Mouse (Mus musculus) liver, embryonic 14.5 days (tissue): Measurements from ENCODE around the gene Igsf21. TPM values are rescaled to one million over a fixed set of nuclear protein-coding genes. Genes with fewer than 3 reads are reported as not detected.

Source experiments
- ATAC-seq: fragments of 200-750 bp; cut with Nextera tagmentation; 2 replicates; pipeline ENCODE4 v1.8.0; 2017; ENCODE audit warnings: moderate number of reproducible peaks, mild to moderate bottlenecking, moderate library complexity; ENCODE audit not compliant: insufficient read depth
- DNase-seq, 3 experiments: peaks; one replicate each; pipeline ENCODE4 v3.0.0-alpha.2; 2012 to 2013; ENCODE audit warnings: low read depth in 3 of 3, low spot score in 3 of 3
- H3K27ac ChIP-seq: fragments of 300-500 bp; sonication (generic); 2 replicates; pipeline ENCODE4 v1.5.1; 2014; ENCODE audit warnings: moderate library complexity, mild to moderate bottlenecking, control low read depth, inconsistent platforms
- H3K27me3 ChIP-seq: fragments of 300-500 bp; sonication (generic); 2 replicates; pipeline ENCODE4 v1.6.1; 2014; ENCODE audit warnings: mild to moderate bottlenecking, low read length, moderate library complexity; ENCODE audit not compliant: control insufficient read depth, insufficient read depth
- H3K36me3 ChIP-seq: fragments of 300-500 bp; sonication (generic); replicated peaks from 2 replicates; pipeline ENCODE4 v1.6.1; 2014; ENCODE audit warnings: low read depth; ENCODE audit not compliant: control insufficient read depth, insufficient read depth
- H3K4me1 ChIP-seq, 2 experiments: fragments of 200-500 bp in 1 of 2; fragments of 300-500 bp in 1 of 2; sonication (generic) in 1 of 2; replicated peaks; 2 replicates each; pipeline ENCODE4 v1.6.1; 2012 to 2014; ENCODE audit warnings: antibody characterized with exemption in 1 of 2, inconsistent platforms in 1 of 2, low read length in 1 of 2; ENCODE audit not compliant: control insufficient read depth in 2 of 2, insufficient read depth in 2 of 2
- H3K4me2 ChIP-seq: fragments of 300-500 bp; sonication (generic); 2 replicates; pipeline ENCODE4 v1.6.1; 2014; ENCODE audit warnings: low read depth, mild to moderate bottlenecking, control low read depth, moderate library complexity
- H3K4me3 ChIP-seq, 2 experiments: fragments of 200-500 bp in 1 of 2; fragments of 300-500 bp in 1 of 2; sonication (generic) in 1 of 2; 2 replicates each; pipeline ENCODE4 v1.5.1; 2012 to 2014; ENCODE audit warnings: low read depth in 2 of 2, low read length in 2 of 2, mild to moderate bottlenecking in 2 of 2, control low read depth in 1 of 2, inconsistent platforms in 1 of 2, moderate library complexity in 1 of 2; ENCODE audit not compliant: insufficient read depth in 1 of 2
- H3K9ac ChIP-seq: fragments of 300-500 bp; sonication (generic); replicated peaks from 2 replicates; pipeline ENCODE4 v1.6.1; 2014; ENCODE audit warnings: mild to moderate bottlenecking, control low read depth, moderate library complexity
- H3K9me3 ChIP-seq: fragments of 300-500 bp; sonication (generic); 2 replicates; pipeline ENCODE4 v1.6.1; 2016; ENCODE audit warnings: low read length, mixed read lengths; ENCODE audit not compliant: control insufficient read depth
- CTCF ChIP-seq: IDR thresholded peaks from 2 replicates; pipeline ENCODE4 v1.5.1; 2016; ENCODE audit warnings: antibody characterized with exemption, low read depth, control low read depth
- EP300 ChIP-seq: IDR thresholded peaks from 2 replicates; pipeline ENCODE4 v1.6.1; 2016; ENCODE audit warnings: antibody characterized with exemption, low read depth
- WGBS: fragments of 180-500 bp; shearing (Covaris S2); extraction: QIAGEN DNeasy Blood & Tissue Kit; methylation state at CpG from one replicate; pipeline ENCODE4 v1.1.7; 2014; ENCODE audit not compliant: insufficient replicate concordance; 5-methylcytosine and 5-hydroxymethylcytosine counted together
- polyA plus RNA-seq, 2 experiments: library from polyadenylated mRNA; depleted of rRNA in 1 of 2; stranded (reverse) in 1 of 2; unstranded in 1 of 2; fragments of >200 nt; fragmentation: Nextera tagmentation in 1 of 2; extraction: Ambion mirVana in 1 of 2; gene quantifications; 2 replicates each; pipeline versions ENCODE4 v1.2.1 to v1.2.3; 2012 to 2014

Gene Igsf21
- polyA plus RNA-seq, 2 experiments: 0.18 TPM; not detected in 1

DNA sequence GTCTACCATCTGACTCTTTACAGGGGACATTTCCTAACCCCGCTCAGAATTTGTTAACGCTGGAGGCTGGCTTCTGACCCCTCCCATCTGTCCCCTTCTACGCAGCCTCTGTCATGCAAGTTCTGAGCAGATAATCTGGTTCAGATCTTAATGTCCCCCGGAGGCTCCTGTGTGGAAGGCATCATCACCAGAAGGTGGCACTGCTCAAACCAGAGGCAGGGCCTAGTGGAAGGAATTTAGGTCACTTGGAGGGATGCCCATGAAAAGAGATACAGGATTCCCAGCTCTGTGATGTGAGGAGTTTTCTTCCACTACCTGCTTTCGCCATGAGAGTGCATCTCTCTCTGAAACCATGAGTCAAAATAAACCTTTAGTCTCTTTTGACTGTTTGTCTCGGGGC, 67.0 kb downstream of the Igsf21 start:
- 53% methylated on average over 6 of the region's 6 CpGs for WGBS
- Histone ChIP-seq H3K27me3 (no peaks in the 10 kb centered on the region), H3K27ac (no peak overlapping the region), H3K4me2 (no peak overlapping the region), H3K36me3 (no peaks in the 10 kb centered on the region), H3K4me3 (no peak overlapping the region), H3K4me1 (no peaks in the 10 kb centered on the region), H3K9me3 (no peaks in the 10 kb centered on the region), H3K9ac (no peak overlapping the region)
- ATAC-seq: no peak
- TF ChIP-seq EP300 (no peak), CTCF (no peak)
- no peak for DNase-seq

DNA sequence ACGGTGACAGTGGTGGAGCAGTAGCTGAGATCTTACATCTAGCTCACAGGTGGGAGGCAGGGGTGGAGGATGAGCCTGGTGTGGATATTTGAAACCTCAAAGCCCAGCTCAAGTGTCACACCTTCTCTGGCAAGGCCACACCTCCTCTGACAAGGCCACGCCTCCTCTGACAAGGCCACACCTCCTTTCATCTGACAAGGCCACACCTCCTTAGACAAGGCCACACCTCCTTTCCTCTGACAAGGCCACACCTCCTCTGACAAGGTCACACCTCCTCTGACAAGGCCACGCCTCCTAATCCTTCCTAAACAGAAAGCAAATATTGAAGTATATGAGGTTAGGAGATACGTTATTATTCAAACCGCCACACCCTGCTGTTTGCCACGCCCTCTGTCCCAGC, 69.5 kb downstream of the Igsf21 start:
- DNase-seq: no peak
- TF ChIP-seq CTCF: no peak
- no peak for TF ChIP-seq EP300
- peaks cover 0 to 2% of the 10 kb centered on the region in 2 experiments; a peak in 1 of 4 replicates for H3K4me1 ChIP-seq
- H3K27ac ChIP-seq: no peak overlapping the region
- H3K4me3 ChIP-seq: no peak overlapping the region
- H3K9me3 ChIP-seq: no peaks in the 10 kb centered on the region
- no peak for ATAC-seq
- WGBS: 73% methylated on average over 6 of the region's 6 CpGs
- H3K27me3 ChIP-seq: no peaks in the 10 kb centered on the region
- H3K9ac ChIP-seq: no peak overlapping the region
- H3K4me2 ChIP-seq: no peak overlapping the region
- H3K36me3 ChIP-seq: no peaks in the 10 kb centered on the region

DNA sequence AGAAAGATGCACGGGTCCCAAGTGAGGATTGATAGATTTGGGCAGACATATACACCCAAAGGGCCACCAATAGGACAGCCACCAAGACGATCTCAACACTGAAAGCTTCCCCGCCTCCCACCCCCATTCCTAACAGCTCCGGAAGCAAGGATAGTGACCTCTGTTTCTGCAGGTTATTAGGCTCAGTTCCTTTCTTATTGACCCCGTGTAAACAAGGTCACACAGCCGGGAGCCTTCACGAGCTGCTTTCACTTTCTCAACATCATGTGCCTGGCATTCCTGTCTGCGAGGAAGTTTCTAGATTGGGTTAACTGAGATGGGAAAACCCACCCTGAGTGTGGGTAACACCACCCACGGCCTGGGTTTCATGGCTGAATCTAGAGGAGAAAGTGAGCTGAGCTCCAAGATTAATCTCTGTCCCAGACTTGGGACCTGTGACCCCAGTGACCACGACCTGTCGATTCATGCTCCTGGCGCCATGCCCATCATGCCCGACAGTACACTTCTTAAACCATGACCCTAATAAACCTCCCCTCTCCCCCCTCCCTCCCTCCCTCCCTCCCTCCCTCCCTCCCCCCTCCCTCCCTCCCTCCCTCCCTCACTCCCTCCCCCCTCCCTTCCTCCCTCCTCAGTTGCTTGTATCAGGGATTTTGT, 72.7 kb downstream of the Igsf21 start:
- DNase-seq (no peak), ATAC-seq (no peak)
- Histone ChIP-seq H3K36me3 (no peaks in the 10 kb centered on the region), H3K27ac (no peak overlapping the region), H3K4me3 (no peak overlapping the region), H3K27me3 (no peaks in the 10 kb centered on the region), H3K9ac (no peak overlapping the region), H3K4me2 (no peak overlapping the region; the same call in 1 of the 2 replicates), H3K9me3 (no peaks in the 10 kb centered on the region), H3K4me1 (peaks cover 0 to 2% of the 10 kb centered on the region in 2 experiments; a peak in 1 of 4 replicates)
- WGBS: 34% methylated on average over 13 of the region's 13 CpGs
- TF ChIP-seq EP300 (no peak), CTCF (no peak)

DNA sequence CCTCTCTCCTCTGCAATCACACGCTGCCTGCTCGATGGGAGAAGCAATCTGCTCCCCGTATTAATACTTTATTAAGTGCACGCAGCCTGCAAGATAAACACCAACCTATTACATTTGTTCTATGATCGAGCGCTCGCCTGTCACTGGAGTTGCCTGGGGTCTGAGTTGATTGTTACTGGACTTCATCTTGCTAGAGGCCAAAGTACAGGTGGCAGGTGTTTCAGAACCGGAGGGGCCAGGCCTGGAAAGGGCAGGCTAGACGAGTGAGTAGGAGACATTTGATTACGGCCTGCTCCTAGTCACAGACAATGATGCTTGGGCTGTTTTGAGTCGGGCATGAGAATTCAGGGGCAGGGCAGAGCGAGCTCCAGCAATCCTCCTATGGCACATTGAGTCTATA, 73.5 kb downstream of the Igsf21 start:
- Histone ChIP-seq H3K27me3 (no peaks in the 10 kb centered on the region), H3K9ac (no peak overlapping the region), H3K36me3 (no peaks in the 10 kb centered on the region), H3K9me3 (no peaks in the 10 kb centered on the region), H3K4me1 (peaks cover 0 to 2% of the 10 kb centered on the region in 2 experiments; a peak in 1 of 4 replicates), H3K4me3 (no peak overlapping the region), H3K27ac (no peak overlapping the region), H3K4me2 (no peak overlapping the region)
- WGBS: 61% methylated on average over 12 of the region's 12 CpGs
- no peak for ATAC-seq
- TF ChIP-seq CTCF (no peak), EP300 (no peak)
- no peak for DNase-seq

DNA sequence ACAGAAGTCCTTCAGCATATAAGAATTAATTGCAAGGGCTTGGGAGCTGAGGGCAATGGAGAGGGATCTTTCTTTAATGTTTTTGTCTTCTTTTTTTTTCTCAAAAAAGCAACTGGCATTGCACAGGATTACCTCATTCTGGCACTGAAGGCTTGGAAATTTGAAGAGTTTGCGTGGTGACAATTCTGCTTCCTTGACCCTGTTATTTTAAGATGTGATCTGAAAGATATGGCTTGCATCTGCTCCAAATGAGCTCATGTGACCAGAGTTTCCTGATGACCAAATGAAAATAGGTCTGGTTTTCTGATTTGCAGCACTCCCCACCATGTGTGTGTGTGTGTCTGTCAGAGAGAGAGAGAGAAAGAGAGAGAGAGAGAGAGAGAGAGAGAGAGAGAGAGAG, 74.7 kb downstream of the Igsf21 start:
- peaks cover 0 to 2% of the 10 kb centered on the region in 2 experiments; a peak in 1 of 4 replicates for H3K4me1 ChIP-seq
- H3K4me2 ChIP-seq: no peak overlapping the region
- no peaks in the 10 kb centered on the region for H3K27me3 ChIP-seq
- H3K36me3 ChIP-seq: no peaks in the 10 kb centered on the region
- no peak overlapping the region for H3K4me3 ChIP-seq
- no peak for DNase-seq
- TF ChIP-seq CTCF: no peak
- TF ChIP-seq EP300: no peak
- no peak overlapping the region for H3K9ac ChIP-seq
- H3K27ac ChIP-seq: no peak overlapping the region
- no peaks in the 10 kb centered on the region for H3K9me3 ChIP-seq
- whole genome bisulfite sequencing: 42% methylated on average over 1 of the region's 1 CpGs
- ATAC-seq: no peak
